Mouse (Mus musculus) stomach, postnatal 0 days (tissue): ENCODE results near the gene Ap1m2.
"Not testable (repeated sequence)": the region's sequence is repeated elsewhere in the genome, so short reads cannot be mapped to it uniquely, and the experiment has no call there.

ENCODE experiments used
- CTCF ChIP-seq: IDR thresholded peaks from 2 replicates; pipeline ENCODE4 v1.5.1; 2016; ENCODE audit warnings: antibody characterized with exemption, low read depth, mild to moderate bottlenecking, moderate library complexity
- EP300 ChIP-seq: optimal IDR thresholded peaks from 2 replicates; pipeline ENCODE3; 2016; ENCODE audit warnings: antibody characterized with exemption

GRCm38 (mm10) chr9:21291868-21292267, 20.3 kb downstream of the Ap1m2 start:
- not testable (repeated sequence) for TF ChIP-seq CTCF, EP300
